Mouse (Mus musculus): ENCODE results near the gene Hyal3.

The Hyal3 gene

DNA sequence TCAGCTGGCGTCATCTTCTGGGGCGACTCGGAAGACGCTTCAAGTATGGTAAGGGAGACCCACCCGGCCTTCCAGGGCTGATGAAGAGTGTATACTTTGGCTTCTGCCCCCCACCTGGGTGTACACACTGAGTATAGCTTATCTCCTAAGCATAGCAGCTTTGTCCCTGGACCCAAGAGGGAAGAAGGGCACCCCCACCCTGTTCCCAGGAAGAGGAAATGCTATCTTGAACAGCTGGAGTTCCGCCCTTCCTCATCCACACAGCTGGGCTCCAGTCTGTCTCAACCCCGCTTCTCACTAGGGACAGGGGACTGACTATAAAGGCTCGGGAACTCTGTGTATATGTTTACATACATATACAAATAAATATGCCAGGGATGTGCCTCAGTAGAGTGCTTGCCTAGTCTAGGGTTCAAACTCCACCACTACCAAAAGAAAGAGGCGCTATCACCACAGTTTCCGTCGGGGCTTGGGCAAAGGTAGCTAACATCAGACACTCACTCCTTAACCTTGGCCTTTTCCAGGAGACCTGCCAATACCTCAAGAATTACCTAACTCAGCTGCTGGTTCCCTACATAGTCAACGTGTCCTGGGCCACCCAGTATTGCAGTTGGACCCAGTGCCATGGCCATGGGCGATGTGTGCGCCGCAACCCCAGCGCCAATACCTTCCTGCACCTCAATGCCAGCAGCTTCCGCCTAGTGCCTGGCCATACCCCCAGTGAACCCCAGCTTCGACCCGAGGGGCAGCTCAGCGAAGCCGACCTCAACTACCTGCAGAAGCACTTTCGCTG is 8.9 kb upstream of the Hyal3 start:
- DNase-seq (ENCODE audit: low read depth) = no peak

DNA sequence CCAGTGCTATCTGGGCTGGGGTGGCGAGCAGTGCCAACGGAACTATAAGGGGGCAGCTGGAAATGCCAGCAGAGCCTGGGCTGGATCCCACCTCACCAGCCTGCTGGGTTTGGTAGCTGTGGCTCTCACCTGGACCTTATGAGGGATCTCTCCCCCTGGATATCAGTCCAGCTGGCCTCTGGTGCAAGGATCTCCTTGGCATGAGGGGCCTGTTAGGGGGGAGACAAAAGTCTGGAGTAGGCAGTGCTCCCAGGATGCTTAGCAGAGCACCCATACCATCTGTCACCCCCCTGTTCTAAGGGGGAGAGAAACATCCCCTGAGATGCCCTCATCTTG is 8.3 kb upstream of the Hyal3 start:
- no peak for DNase-seq (ENCODE audit: low read depth)

DNA sequence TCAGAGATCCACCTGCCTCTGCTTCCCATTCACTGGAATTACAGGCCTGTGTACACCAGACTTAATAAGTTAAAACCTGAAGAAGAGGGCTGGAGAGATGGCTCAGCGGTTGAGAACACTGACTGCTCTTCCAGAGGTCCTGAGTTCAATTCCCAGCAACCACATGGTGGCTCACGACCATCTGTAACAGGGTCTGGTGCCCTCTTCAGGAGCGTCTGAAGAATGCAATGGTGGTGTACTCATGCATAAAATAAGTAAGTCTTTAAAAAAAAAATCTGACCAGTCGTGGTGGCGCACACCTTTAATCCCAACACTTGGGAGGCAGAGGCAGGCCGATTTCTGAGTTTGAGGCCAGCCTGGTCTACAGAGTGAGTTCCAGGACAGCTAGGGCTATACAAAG is 6.8 kb upstream of the Hyal3 start:
- DNase-seq (ENCODE audit: low read depth) = peak; percentile 57

DNA sequence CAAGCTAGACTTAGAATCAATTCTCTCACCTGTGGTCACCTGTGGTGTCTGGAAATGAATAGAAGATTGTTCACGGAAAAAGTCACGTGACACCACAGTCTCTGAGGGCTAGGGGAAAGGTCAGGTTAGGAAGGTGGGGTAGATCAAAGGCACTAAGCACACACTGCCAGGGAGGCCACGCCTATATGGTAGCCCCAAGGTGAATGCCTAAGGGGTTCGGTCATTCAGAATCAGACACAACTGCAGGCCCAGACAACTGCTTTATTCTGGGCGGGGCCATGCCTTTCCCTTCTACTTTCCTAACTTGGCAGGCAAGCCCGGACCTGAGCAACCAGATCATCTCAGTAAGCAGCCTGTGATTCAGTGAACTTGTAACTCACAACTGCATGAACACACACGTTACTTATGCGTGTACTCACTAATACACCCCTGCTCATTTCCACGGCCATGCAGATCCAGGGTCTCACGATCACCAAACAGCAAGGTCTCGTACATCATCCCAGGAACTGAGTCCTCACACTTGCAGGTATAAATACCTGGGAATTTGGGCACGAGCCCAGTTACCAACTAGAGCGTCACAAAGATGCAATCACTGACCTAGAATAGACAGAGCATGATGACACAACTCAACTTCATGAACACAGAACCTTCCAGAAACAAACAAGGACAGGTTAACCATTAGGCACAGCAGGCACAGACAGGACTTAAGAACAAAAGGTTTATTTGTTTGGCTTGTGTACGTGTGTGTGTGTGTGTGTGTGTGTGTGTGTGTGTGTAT is 4.8 kb upstream of the Hyal3 start:
- no peak for DNase-seq (ENCODE audit: low read depth)

DNA sequence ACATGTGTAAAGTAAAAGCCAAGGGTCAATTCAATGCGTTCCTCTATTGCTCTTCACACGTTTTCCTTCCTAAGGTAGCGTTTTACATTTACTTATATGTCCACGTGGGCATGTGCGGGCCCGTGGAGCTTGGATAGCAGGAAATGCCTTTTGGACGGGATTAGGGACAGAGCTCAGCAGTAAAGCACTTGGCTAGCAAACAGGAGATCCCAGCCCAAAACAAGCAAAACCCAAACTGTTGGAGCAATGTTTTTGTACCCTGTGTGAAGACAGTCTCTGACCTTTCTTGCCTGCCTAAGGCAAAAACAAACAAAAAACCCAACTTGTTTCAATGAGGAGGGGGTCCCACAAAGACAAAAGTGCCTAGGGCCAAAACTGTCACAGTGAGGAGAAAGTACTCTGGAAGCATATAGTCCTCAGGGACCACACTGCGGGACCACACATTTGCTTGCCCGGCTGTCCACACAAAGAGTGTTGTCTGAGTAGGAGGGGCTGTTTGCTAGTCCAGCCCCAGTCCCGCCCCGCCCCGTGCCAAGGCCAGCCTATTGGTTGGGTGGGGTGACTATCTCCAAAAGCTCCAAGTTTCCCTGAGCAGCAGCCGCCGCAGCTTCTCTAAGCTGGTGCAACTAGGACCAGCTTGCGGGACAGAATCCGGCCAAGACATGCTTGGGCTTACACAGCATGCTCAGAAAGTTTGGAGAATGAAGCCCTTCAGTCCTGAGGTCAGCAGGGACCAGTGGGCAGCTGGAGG is 4.1 kb upstream of the Hyal3 start, which contains the start of gene Hyal1:
TSS of gene Hyal1 (plus strand) at position 571 of the 751 bp plus-strand sequence.
- DNase-seq (ENCODE audit: low read depth) = peak; percentile 71

DNA sequence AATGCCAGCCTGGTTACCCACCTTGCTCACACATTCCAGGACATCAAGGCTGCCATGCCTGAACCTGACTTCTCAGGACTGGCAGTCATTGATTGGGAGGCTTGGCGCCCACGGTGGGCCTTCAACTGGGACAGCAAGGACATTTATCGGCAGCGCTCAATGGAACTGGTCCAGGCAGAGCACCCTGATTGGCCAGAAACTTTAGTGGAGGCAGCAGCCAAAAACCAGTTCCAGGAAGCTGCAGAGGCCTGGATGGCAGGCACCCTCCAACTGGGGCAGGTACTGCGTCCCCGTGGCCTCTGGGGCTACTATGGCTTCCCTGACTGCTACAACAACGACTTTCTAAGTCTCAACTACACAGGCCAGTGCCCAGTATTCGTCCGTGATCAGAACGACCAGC is 2.7 kb upstream of the Hyal3 start:
- DNase-seq (ENCODE audit: low read depth) = no peak

DNA sequence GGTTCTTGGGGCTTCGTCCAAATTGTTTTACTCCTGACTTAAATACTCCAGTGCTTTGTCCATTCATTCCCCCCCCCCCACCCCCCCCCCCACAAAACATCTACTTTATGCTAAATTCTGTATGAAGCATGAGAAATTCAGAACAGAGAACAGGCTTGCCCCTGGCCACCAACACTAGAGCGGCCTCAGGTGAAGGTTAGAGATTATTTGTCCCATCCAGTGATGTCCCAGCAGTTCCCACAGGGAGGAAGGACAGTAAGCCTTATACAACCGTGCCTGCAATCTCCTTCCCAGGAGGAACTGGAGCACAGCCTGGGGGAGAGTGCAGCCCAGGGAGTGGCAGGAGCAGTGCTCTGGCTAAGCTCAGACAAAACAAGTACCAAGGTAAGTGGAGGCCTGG is 2.0 kb upstream of the Hyal3 start, which contains the start of gene Naa80:
TSS of gene Naa80 (plus strand) at position 301 of the 400 bp plus-strand sequence.
- no peak for DNase-seq (ENCODE audit: low read depth)

DNA sequence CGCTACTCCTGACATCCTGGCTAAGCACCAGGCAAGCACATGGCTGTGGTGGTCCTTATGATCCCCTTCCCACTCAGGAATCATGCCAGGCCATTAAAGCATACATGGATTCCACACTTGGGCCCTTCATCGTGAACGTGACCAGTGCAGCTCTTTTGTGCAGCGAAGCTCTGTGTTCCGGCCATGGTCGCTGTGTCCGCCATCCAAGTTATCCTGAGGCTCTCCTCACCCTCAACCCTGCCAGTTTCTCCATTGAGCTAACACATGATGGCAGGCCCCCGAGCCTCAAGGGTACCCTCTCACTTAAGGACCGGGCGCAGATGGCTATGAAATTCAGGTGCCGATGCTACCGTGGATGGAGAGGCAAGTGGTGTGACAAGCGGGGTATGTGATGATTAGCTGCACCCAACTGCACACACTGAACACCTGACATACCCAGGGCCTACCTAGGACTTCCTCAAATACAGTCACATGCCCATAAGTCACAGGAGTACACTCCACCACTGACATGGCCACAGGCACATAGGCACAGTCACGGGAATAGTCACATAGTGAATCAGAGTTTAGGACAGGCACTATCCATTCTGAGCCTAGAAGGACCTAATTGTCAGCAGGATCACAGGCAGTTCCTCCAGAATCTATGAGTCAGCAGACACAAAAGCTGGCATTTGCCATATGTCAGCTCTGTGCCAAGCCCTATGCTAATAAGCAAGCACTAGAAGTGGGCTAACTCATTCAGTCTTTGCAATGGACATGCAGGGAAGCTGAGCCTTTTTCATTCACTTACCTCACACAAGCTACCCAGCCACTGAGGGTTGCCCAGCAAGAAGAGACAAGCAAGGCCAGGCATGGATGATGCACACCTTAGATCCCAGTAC is 1.4 kb upstream of the Hyal3 start:
- peak; percentile 46 for DNase-seq (ENCODE audit: low read depth)

DNA sequence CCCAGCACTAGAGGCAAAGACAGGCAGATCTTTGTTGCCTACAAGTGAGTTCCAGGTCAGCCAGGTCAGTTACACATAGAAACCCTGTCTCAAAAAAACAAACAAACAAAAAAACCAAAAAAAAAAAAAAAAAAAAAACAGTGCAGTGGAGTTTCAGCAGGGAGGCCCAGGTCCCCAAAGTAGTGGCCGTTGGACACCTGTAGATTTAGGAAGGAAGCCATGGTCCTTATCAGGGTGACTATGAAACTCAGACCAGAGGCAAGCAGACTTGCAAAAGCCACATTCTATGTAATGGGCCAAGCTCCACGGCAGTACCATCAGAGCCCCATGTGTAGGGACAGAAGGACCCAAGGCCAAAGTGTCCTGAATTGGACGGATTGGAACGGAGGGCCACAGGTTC is 966 bp downstream of the Hyal3 start:
- DNase-seq (ENCODE audit: low read depth) = peak; percentile 44

DNA sequence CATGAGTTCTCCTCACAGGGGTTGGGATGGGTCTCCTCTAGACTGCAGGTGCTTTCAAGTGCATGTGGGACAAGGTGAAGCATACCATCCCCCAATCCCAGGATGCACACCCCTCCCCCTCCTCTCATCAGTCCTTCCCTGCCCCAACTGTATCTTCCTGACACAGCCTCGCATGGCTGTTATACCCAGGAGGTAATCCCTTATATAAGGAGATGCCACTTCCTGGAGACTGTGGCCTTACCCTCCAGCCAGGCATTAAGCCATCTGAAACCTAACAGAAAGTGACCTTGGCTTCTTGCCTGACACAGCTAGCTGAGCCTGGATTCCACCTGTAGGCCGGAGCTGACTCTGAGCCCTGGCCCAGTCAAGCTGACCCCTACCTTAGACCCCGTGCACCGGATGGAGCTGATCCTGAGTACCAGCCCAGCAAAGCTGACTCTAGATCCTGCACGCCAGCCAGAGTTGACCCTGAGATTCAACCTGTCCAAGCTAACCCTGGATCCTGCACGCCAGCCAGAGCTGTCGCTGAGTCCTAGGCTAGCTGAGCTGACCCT is 2.0 kb downstream of the Hyal3 start:
- peak; percentile 36 for DNase-seq (ENCODE audit: low read depth)

DNA sequence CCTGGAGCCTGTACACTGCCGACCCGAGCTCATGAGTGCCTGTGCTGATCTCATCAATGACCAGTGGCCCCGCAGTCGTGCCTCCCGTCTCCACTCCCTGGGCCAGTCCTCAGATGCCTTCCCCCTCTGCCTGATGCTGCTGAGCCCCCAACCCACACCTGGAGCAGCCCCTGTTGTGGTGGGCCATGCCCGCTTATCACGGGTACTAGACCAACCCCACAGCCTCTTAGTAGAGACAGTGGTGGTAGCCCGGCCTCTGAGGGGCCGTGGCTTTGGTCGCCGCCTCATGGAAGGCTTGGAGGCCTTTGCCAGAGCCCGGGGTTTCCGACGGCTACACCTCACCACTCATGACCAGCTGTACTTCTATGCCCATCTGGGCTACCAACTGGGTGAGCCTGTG is 2.6 kb downstream of the Hyal3 start:
- DNase-seq (ENCODE audit: low read depth) = no peak

DNA sequence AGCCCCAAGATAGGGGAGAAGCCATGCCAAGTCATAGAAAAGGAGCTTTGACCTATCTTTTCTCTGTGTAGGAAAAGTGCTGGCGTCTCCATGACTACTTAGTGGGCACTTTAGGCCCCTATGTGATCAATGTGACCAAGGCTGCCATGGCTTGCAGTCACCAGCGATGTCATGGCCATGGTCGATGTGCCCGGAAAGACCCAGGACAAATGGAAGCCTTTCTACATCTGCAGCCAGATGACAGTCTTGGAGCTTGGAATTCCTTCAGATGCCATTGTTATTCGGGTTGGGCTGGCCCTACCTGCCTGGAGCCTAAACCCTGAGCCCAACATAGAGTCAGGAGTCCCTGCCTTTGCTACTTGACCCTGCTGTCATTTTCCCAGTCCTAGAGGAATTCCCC is 5.9 kb downstream of the Hyal3 start:
- no peak for DNase-seq (ENCODE audit: low read depth)

DNA sequence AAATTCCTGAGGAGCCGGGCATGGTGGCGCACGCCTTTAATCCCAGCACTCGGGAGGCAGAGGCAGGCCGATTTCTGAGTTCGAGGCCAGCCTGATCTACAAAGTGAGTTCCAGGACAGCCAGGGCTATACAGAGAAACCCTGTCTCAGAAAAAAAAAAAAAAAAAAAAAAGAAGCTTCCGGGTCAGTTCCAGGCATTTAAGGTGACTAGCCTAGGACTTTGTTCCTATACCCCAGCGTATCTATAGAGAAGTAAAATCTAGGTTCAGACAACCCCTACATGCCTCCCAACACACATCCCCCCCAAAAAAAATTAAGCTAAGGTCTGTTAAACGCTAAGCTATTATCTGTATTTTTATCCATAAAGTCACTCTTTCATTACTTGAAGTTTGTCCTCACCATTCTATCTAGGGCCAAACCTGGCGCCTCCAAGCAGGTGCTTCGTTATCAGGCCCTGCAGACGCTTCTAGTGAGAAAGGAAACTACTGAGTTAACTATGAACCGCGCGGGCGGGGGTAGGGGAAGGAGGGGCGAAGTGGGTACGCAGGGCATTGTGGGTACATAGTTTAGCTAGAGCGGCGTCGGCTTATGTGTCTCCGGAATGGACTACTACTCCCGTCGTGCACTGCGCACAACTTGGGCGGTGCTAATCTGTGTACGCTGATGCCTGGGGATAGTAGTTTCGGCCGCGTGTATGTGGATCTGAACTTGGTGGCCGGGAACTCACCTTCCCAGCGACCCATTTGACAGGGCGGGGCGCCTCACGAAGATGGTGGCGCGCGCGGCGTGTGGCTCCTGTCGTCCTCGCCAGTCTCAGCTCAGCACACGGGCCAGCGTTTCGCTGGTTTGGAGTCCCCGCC is 6.6 kb downstream of the Hyal3 start, which contains the start of gene Ifrd2:
TSS of gene Ifrd2 (plus strand) at position 669 of the 859 bp plus-strand sequence.
- DNase-seq (ENCODE audit: low read depth) = peak; percentile 99

DNA sequence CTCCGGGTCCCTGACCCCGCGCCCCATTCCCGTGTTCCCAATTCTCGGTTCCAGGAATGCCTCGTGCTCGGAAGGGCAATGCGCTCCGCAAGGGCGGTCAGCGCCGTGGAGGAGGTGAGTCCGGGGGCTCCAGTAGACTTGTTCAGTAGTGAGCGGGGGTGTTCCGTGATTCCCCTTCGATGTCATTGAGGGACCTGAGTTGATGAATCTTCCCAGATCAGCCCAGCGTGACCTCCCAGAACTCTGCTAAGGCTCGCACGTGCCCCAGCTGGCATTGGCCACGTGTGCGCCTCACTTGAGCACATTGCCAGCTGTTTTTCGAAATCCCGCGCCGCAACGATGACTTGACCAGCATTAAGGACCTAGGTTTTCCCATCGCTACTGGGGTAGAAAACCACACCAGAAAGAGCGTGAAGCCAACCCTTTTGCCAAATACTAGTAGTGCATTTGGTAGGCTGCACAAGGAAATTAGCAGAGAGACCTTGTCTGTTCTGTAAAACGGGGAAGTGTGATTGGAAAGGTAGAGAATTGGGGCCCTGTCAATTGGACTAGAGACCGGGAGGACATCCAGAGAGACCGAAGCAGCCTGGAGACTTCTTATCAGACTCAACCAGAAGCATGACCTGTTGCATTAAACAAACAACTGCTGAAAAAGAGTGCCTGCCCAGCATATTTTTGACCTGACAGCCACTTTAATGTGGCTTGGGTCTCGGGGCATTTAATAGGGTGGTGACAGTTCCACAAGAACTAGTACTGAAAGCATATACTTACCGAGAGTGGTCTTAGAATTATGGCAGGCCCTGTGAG is 7.4 kb downstream of the Hyal3 start:
- DNase-seq (ENCODE audit: low read depth) = peak; percentile 77

DNA sequence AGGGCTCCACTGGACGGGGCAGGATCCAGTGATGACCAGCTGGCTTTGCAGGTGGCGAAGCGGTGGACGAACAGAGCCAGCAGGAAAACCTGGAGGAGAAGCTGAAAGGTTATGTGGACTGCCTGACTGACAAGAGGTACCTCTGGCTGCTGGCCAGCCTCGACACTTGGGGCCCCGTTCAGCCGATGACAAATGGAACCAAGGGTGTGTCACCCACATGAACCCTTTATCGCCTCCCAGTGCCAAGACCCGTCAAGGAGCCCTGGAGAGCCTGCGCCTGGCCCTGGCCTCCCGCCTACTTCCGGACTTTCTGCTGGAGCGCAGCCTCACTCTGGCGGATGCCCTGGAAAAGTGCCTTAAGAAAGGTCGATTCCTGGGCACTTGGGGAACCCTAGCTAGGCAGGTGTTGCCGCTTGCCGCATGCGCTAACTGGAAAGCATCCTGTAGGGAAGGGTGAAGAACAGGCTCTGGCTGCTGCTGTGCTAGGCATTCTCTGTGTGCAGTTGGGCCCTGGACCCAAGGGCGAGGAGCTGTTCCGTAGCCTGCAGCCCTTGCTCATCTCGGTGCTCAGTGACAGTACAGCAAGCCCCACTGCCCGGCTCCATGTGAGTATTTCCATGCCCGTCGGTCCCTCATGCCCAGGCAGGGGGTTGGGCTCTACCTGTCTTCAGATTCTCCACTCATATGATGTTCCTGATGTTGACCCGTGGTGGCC is 9.6 kb downstream of the Hyal3 start:
- DNase-seq (ENCODE audit: low read depth) = no peak

DNA sequence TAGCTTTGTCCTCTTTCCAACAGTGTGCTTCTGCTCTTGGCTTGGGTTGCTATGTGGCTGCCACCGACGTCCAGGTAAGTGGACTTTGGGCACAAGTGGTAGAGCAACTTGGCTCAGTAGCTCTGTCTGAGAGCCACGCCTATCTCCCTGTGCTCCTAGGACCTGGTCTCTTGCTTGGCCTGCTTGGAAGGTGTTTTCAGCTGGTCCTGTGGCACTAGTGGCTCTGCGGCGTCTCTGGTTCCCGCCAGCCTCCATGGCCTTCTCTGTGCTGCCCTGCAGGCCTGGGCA is 10.1 kb downstream of the Hyal3 start:
- DNase-seq (ENCODE audit: low read depth) = no peak

DNA sequence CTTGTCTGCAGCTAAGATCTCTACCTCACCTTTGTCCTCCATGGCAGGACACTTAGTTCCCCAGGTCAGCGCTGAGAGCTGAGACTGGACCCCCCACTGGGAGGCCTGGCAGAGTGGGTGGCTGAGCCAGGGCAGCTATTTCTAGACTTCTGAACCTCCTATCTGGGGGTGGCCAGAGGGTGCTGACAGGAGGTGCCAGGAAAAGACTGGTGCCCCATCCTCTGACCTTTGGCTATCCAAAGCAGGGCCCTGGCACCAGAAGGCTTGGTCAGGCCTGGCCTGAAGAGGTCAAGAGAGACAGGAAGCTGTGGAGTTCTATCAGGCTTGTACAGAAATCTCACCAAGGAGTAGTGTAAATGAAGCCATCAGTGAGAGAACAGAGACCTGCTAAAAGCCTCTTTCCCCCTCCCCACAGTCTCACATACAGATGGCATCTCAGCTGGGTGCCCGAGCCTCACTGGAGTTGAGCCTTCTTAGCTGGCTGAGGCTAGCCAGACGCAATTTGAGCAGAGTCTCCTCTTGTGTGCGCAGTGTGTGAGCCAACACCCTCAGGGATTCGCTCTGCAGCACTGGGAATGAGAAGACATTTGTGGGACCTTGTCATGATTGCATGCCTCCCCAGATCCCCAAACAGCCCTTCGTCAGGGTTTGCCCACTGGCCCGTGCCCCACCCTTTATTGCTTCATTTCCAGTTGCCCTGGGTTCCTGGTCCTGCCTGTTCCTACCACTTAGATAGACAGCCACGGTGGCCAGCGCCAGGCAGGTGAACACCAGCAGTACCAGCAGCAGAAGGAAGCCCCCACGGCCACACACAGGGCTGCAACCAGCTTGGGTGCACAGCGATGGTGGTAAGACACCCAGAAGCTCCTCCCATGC is 12.7 kb downstream of the Hyal3 start:
- no peak for DNase-seq (ENCODE audit: low read depth)
